9 mouse cellular contexts compared by ENCODE assay signal in the genomic region with DNA sequence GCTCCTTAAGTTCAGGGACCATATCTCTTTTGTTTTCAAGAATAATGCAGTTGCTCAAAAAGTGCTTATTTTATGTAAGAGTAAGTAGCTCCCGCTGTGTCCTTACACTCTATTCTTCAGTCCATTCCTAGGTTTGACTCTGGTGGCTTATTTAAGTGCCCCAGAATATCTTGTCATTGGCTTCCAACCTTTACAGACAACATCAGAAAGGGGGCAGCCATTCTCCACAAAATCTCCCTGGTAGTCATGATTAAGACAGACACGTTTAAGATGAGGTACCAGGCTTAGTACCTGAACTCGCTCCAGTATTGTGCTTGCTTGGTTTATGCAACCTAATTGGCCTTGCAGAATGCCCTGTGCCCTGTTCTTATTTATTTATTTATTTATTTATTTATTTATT.
DNase-seq lines count a peak whose midpoint lies in the region.
"Had no signal": no experiment of that assay in that cellular context is flagged by ENCODE, and none has a peak within 500 bp of the region (broad histone marks: within the 10 kb centered on the region; RNA-seq: fewer than 3 reads in every experiment).

No protein-coding gene starts in this region.

- peaks cover 11% of the 10 kb centered on the region for H3K27me3 ChIP-seq in heart, embryonic 10.5 days (ENCODE audit: insufficient read depth, poor library complexity, severe bottlenecking)

- DNase-seq in cerebellum, adult 18-20 months, result peak; percentile 28 to 43
- no peak for DNase-seq in cerebellum, adult 11 months
- DNase-seq in heart, postnatal 10 days, result peak; percentile 28 to 35
- no peak for DNase-seq in heart, embryonic 10.5 days (ENCODE audit: low spot score)
- peak; percentile 30 for DNase-seq in lung, postnatal 10 days
- no peak for DNase-seq in lung, postnatal 4 days
- DNase-seq in retina, embryonic 14.5 days (ENCODE audit: low spot score), result peak; percentile 32
- DNase-seq in adrenal gland, adult 2 months, result no peak

- no peak overlapping the region for H3K4me3 ChIP-seq in heart, embryonic 10.5 days
- H3K4me3 ChIP-seq: liver, embryonic 15.5 days had no signal

- H3K9me3 ChIP-seq in heart, embryonic 10.5 days, result no peaks in the 10 kb centered on the region
- H3K9me3 ChIP-seq: liver, embryonic 15.5 days had no signal

- intact Hi-C loops in heart, postnatal 10 days (cut with DNase I), result loop anchor here (2.0 to 5.0 kb wide), 3 partner anchors 135 to 274 kb away; no protein-coding TSS in a partner anchor

- WGBS in heart, embryonic 10.5 days, result 57% methylated on average over 3 of the region's 3 CpGs

- H3K36me3 ChIP-seq in heart, embryonic 10.5 days, result peaks cover 3% of the 10 kb centered on the region; the same call in 1 of the 2 replicates
- H3K36me3 ChIP-seq: liver, embryonic 15.5 days had no signal

- H3K4me1 ChIP-seq in heart, embryonic 10.5 days, result peaks cover 17% of the 10 kb centered on the region
- H3K4me1 ChIP-seq: liver, embryonic 15.5 days had no signal

- H3K27ac ChIP-seq in heart, embryonic 10.5 days, result no peak overlapping the region
- H3K27ac ChIP-seq: liver, embryonic 15.5 days had no signal

Comparison
In these comparisons a context has a peak if more than half of its experiments do, and no peak if none do; other contexts are left out.
1. DNase-seq: peak in cerebellum, adult 18-20 months (2 of 2), heart, postnatal 10 days (2 of 2), lung, postnatal 10 days (single experiment) and retina, embryonic 14.5 days (single experiment); none in cerebellum, adult 11 months (single experiment), heart, embryonic 10.5 days (single experiment), lung, postnatal 4 days (0 of 2) and adrenal gland, adult 2 months (single experiment).